Mouse (Mus musculus) liver, embryonic 14.5 days (tissue): ENCODE measurements around the gene Ano10. TPM values are rescaled to one million over a fixed set of nuclear protein-coding genes. Genes with fewer than 3 reads are reported as not detected.

ENCODE experiments used
- ATAC-seq: fragments of 200-750 bp; cut with Nextera tagmentation; 2 replicates; pipeline ENCODE4 v1.8.0; 2017; ENCODE audit warnings: moderate number of reproducible peaks, mild to moderate bottlenecking, moderate library complexity; ENCODE audit not compliant: insufficient read depth
- DNase-seq, 3 experiments: peaks; one replicate each; pipeline ENCODE4 v3.0.0-alpha.2; 2012 to 2013; ENCODE audit warnings: low read depth in 3 of 3, low spot score in 3 of 3
- H3K27ac ChIP-seq: fragments of 300-500 bp; sonication (generic); 2 replicates; pipeline ENCODE4 v1.5.1; 2014; ENCODE audit warnings: moderate library complexity, mild to moderate bottlenecking, control low read depth, inconsistent platforms
- H3K27me3 ChIP-seq: fragments of 300-500 bp; sonication (generic); 2 replicates; pipeline ENCODE4 v1.6.1; 2014; ENCODE audit warnings: mild to moderate bottlenecking, low read length, moderate library complexity; ENCODE audit not compliant: control insufficient read depth, insufficient read depth
- H3K36me3 ChIP-seq: fragments of 300-500 bp; sonication (generic); replicated peaks from 2 replicates; pipeline ENCODE4 v1.6.1; 2014; ENCODE audit warnings: low read depth; ENCODE audit not compliant: control insufficient read depth, insufficient read depth
- H3K4me1 ChIP-seq, 2 experiments: fragments of 200-500 bp in 1 of 2; fragments of 300-500 bp in 1 of 2; sonication (generic) in 1 of 2; replicated peaks; 2 replicates each; pipeline ENCODE4 v1.6.1; 2012 to 2014; ENCODE audit warnings: antibody characterized with exemption in 1 of 2, inconsistent platforms in 1 of 2, low read length in 1 of 2; ENCODE audit not compliant: control insufficient read depth in 2 of 2, insufficient read depth in 2 of 2
- H3K4me2 ChIP-seq: fragments of 300-500 bp; sonication (generic); 2 replicates; pipeline ENCODE4 v1.6.1; 2014; ENCODE audit warnings: low read depth, mild to moderate bottlenecking, control low read depth, moderate library complexity
- H3K4me3 ChIP-seq, 2 experiments: fragments of 200-500 bp in 1 of 2; fragments of 300-500 bp in 1 of 2; sonication (generic) in 1 of 2; 2 replicates each; pipeline ENCODE4 v1.5.1; 2012 to 2014; ENCODE audit warnings: low read depth in 2 of 2, low read length in 2 of 2, mild to moderate bottlenecking in 2 of 2, control low read depth in 1 of 2, inconsistent platforms in 1 of 2, moderate library complexity in 1 of 2; ENCODE audit not compliant: insufficient read depth in 1 of 2
- H3K9ac ChIP-seq: fragments of 300-500 bp; sonication (generic); replicated peaks from 2 replicates; pipeline ENCODE4 v1.6.1; 2014; ENCODE audit warnings: mild to moderate bottlenecking, control low read depth, moderate library complexity
- H3K9me3 ChIP-seq: fragments of 300-500 bp; sonication (generic); 2 replicates; pipeline ENCODE4 v1.6.1; 2016; ENCODE audit warnings: low read length, mixed read lengths; ENCODE audit not compliant: control insufficient read depth
- CTCF ChIP-seq: IDR thresholded peaks from 2 replicates; pipeline ENCODE4 v1.5.1; 2016; ENCODE audit warnings: antibody characterized with exemption, low read depth, control low read depth
- EP300 ChIP-seq: IDR thresholded peaks from 2 replicates; pipeline ENCODE4 v1.6.1; 2016; ENCODE audit warnings: antibody characterized with exemption, low read depth
- WGBS: fragments of 180-500 bp; shearing (Covaris S2); extraction: QIAGEN DNeasy Blood & Tissue Kit; methylation state at CpG from one replicate; pipeline ENCODE4 v1.1.7; 2014; ENCODE audit not compliant: insufficient replicate concordance; 5-methylcytosine and 5-hydroxymethylcytosine counted together
- polyA plus RNA-seq, 2 experiments: library from polyadenylated mRNA; depleted of rRNA in 1 of 2; stranded (reverse) in 1 of 2; unstranded in 1 of 2; fragments of >200 nt; fragmentation: Nextera tagmentation in 1 of 2; extraction: Ambion mirVana in 1 of 2; gene quantifications; 2 replicates each; pipeline versions ENCODE4 v1.2.1 to v1.2.3; 2012 to 2014

Ano10 gene
- polyA plus RNA-seq, 2 experiments: 6.9 to 11.4 TPM

DNA sequence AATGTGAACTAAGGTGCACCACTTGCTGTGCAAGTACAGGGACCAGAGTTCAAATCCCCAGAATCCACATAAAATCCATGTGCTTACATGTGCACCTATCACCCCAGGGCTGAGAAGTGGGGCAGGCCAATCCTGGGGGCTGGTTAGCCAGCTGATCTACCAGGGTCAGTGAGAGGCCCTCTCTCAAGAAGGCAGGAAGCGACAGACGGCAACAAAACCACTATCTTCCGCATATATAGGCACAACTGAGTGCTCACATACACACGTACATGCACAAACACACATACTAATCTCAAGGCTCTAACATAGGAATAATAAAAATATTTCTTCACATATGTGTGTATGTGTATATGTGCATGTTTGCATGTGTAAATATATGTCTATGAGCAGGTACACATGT, 67.8 kb downstream of the Ano10 start:
- Histone ChIP-seq H3K4me2 (no peak overlapping the region), H3K4me1 (peaks cover 0 to 7% of the 10 kb centered on the region in 2 experiments; a peak in 2 of 4 replicates), H3K27ac (no peak overlapping the region), H3K9ac (no peak overlapping the region), H3K27me3 (no peaks in the 10 kb centered on the region), H3K9me3 (no peaks in the 10 kb centered on the region), H3K36me3 (no peaks in the 10 kb centered on the region), H3K4me3 (no peak overlapping the region)
- ATAC-seq: no peak
- TF ChIP-seq EP300: no peak
- no peak for TF ChIP-seq CTCF
- WGBS: 53% methylated on average over 4 of the region's 4 CpGs
- no peak for DNase-seq

DNA sequence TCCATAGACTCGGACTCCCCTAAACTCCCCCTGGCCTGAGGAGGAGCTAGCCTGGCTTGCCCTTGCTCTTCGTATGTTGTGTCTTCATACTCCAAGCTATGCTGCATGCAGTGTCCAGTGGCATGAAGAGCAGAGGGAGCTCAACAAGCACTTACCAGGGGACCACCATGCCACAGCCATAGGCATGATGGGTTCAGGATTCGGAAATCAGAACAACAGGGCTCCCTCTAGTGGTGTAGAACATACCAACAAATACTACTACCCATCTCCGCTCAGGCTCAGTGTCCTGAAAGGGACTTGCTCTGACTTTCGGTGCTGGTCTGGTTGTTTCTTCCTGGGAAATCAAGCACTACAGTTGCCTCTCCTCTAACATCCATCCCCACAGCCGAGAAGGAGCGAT, 68.9 kb downstream of the Ano10 start:
- TF ChIP-seq CTCF (peak; percentile 76), EP300 (no peak)
- H3K9me3 ChIP-seq: no peaks in the 10 kb centered on the region
- DNase-seq (peak in 2 of 3 experiments; percentile 4 to 13), ATAC-seq (no peak)
- H3K4me2 ChIP-seq: no peak overlapping the region
- no peaks in the 10 kb centered on the region for H3K36me3 ChIP-seq
- H3K9ac ChIP-seq: no peak overlapping the region
- H3K27ac ChIP-seq: no peak overlapping the region
- no peaks in the 10 kb centered on the region for H3K27me3 ChIP-seq
- 45% methylated on average over 7 of the region's 7 CpGs for WGBS
- no peaks in the 10 kb centered on the region; a peak in 1 of 4 replicates for H3K4me1 ChIP-seq
- no peak overlapping the region for H3K4me3 ChIP-seq

DNA sequence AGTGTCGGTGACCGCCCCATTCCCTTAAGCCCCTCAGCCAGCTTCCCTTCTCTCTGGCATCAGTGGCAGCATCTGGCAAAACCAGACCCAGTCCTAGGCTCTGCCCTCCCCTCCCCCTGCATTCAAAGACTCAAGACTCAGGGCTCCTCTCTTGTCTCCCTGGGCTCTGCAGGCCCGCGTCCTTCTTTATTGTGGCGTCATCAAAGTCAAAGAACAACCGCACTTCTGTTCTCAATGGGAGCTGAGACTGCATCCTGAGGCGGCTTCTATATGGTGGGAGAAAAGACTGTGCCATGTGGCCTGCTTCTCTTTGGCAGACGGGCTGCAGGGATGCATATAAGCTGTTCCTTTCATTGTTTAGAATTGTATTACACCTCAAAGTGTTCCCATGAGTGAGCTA, 71.2 kb downstream of the Ano10 start:
- H3K4me1 ChIP-seq: no peaks in the 10 kb centered on the region
- no peak overlapping the region for H3K9ac ChIP-seq
- ATAC-seq (no peak), DNase-seq (no peak)
- H3K4me2 ChIP-seq: no peak overlapping the region
- TF ChIP-seq CTCF (no peak), EP300 (no peak)
- H3K9me3 ChIP-seq: no peaks in the 10 kb centered on the region
- no peaks in the 10 kb centered on the region for H3K36me3 ChIP-seq
- 49% methylated on average over 8 of the region's 8 CpGs for WGBS
- H3K27ac ChIP-seq: no peak overlapping the region
- H3K27me3 ChIP-seq: no peaks in the 10 kb centered on the region
- no peak overlapping the region for H3K4me3 ChIP-seq

DNA sequence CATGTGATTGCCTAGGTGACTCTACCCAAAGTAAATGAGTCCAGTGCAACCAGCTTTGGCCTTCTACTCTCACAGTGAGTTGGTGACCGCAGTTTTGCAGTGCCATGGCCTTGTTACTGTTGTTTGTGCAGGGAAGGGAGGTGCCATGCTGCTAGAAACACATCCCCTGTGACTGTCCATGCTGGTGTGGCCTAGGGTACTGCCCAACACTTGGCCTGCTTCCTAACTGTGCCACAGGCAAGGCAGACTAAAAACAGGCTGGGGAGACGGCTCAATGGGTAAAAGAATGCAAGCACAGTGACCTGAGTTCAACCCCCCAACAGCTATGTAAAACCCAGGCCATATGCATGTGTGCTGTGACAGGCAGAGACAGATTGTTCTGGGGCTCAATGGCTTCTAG, 74.3 kb downstream of the Ano10 start:
- TF ChIP-seq CTCF (no peak), EP300 (no peak)
- ATAC-seq (no peak), DNase-seq (no peak)

DNA sequence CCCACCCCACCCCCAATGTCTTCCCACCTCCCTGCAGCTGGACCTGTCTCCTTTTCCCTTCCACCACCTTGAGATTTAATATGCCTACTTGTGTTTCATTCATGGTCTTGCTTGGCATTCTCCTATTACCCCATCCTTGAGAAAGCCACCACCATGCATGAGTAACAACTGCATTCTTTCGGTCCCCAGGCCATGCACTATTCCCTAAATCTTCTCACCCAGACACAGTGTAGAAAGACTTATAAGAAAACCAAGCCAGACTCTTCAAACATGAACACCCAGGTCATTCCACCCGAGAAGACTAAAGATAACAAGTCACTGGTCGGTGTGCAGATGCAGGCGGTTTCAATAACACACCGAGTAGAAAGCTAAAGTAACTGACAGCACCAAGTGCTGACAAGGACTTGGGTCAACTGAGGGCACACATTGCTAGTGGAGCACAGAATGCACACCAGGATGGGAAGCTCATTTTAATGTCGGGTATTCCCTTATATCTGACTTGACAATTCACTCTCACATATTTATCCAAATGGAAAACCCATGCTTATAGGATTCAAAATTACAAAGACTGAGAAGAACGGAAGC, 77.2 kb downstream of the Ano10 start:
- 52% methylated on average over 7 of the region's 7 CpGs for WGBS
- H3K4me1 ChIP-seq: no peaks in the 10 kb centered on the region
- no peaks in the 10 kb centered on the region for H3K27me3 ChIP-seq
- no peak overlapping the region for H3K27ac ChIP-seq
- H3K4me2 ChIP-seq: no peak overlapping the region
- H3K36me3 ChIP-seq: no peaks in the 10 kb centered on the region
- DNase-seq: no peak
- no peak for ATAC-seq
- H3K9ac ChIP-seq: no peak overlapping the region
- TF ChIP-seq CTCF (no peak), EP300 (no peak)
- H3K4me3 ChIP-seq: no peak overlapping the region
- no peaks in the 10 kb centered on the region for H3K9me3 ChIP-seq

More for the DNA sequence above, 74.3 kb downstream of the Ano10 start:
- H3K36me3 ChIP-seq: no peaks in the 10 kb centered on the region
- H3K4me3 ChIP-seq: no peak overlapping the region
- no peaks in the 10 kb centered on the region for H3K9me3 ChIP-seq
- no peaks in the 10 kb centered on the region for H3K27me3 ChIP-seq
- H3K9ac ChIP-seq: no peak overlapping the region
- no peaks in the 10 kb centered on the region for H3K4me1 ChIP-seq
- H3K27ac ChIP-seq: no peak overlapping the region
- no peak overlapping the region for H3K4me2 ChIP-seq
- 49% methylated on average over 2 of the region's 2 CpGs for WGBS
